In genomic region chr6:121556481-121556880, GRCm38 (mm10) we compare ENCODE assay signal across 9 mouse cellular contexts.
A peak's percentile ranks its signal among the peaks of the same experiment; 100 is the strongest.
DNase-seq lines count a peak whose midpoint lies in the region; ATAC-seq and TF ChIP-seq lines count a peak whose summit lies in the region.
"Had no signal": no experiment of that assay in that cellular context is flagged by ENCODE, and none has a peak within 500 bp of the region (broad histone marks: within the 10 kb centered on the region; RNA-seq: fewer than 3 reads in every experiment).

No protein-coding gene starts in this region.

- H3K9ac ChIP-seq in kidney, embryonic 15.5 days: no peak overlapping the region
- no peak overlapping the region for H3K9ac ChIP-seq in MEL (ENCODE audit: control insufficient read depth, low read depth, low read length, poor library complexity, severe bottlenecking)
- H3K9ac ChIP-seq in embryonic facial prominence, embryonic 14.5 days (ENCODE audit: low read depth, low read length): no peak overlapping the region

- TF ChIP-seq CTCF in kidney, adult 2 months (conservative IDR thresholded peaks at IDR 0.05; ENCODE audit: insufficient read depth, insufficient read length, low read depth, low read length): no peak
- peak; percentile 44 to 67 (median 52); a peak in 5 of 6 replicates for TF ChIP-seq CTCF in MEL (IDR thresholded peaks at IDR 0.05 in 2 of 3, conservative IDR thresholded peaks at IDR 0.05 in 1 of 3; ENCODE audit: control insufficient read depth in 1 of 3, insufficient read depth in 1 of 3, low read depth in 2 of 3, low read length in 3 of 3, poor library complexity in 1 of 3, severe bottlenecking in 1 of 3)

- no peaks in the 10 kb centered on the region for H3K79me2 ChIP-seq in MEL (ENCODE audit: control insufficient read depth, insufficient read depth, low read length, poor library complexity)

- no peak overlapping the region for H3K4me3 ChIP-seq in kidney, adult 2 months (ENCODE audit: insufficient read depth, low read depth, low read length)
- no peak overlapping the region for H3K4me3 ChIP-seq in kidney, embryonic 15.5 days (replicated peaks)
- no peak overlapping the region for H3K4me3 ChIP-seq in MEL (ENCODE audit: control insufficient read depth in 1 of 2, insufficient read depth in 1 of 2, low read depth in 2 of 2, low read length in 2 of 2)
- H3K4me3 ChIP-seq in embryonic facial prominence, embryonic 14.5 days (ENCODE audit: low read depth, low read length): no peak overlapping the region
- H3K4me3 ChIP-seq: myocyte had no signal

- no peaks in the 10 kb centered on the region for H3K9me3 ChIP-seq in kidney, embryonic 15.5 days (replicated peaks)
- H3K9me3 ChIP-seq in MEL (replicated peaks; ENCODE audit: insufficient read depth, low read length): no peaks in the 10 kb centered on the region
- H3K9me3 ChIP-seq in embryonic facial prominence, embryonic 14.5 days (ENCODE audit: control insufficient read depth, low read length): no peaks in the 10 kb centered on the region

- peak; percentile 60 for TF ChIP-seq RAD21 in MEL (IDR thresholded peaks at IDR 0.05; ENCODE audit: low read depth, low read length)

- no peak overlapping the region for H3K27ac ChIP-seq in kidney, adult 2 months (ENCODE audit: insufficient read depth, low read depth, low read length)
- H3K27ac ChIP-seq in kidney, embryonic 15.5 days: no peak overlapping the region
- H3K27ac ChIP-seq in MEL (ENCODE audit: control insufficient read depth, low read depth, low read length): no peak overlapping the region
- no peak overlapping the region for H3K27ac ChIP-seq in embryonic facial prominence, embryonic 14.5 days (replicated peaks; ENCODE audit: low read depth, low read length)

- H3K36me3 ChIP-seq in kidney, adult 2 months (ENCODE audit: control insufficient read depth, insufficient read depth, low read length): no peaks in the 10 kb centered on the region
- H3K36me3 ChIP-seq in kidney, embryonic 15.5 days: no peaks in the 10 kb centered on the region
- no peaks in the 10 kb centered on the region for H3K36me3 ChIP-seq in MEL (ENCODE audit: control insufficient read depth in 1 of 2, insufficient read depth in 2 of 2, low read length in 2 of 2)
- no peaks in the 10 kb centered on the region for H3K36me3 ChIP-seq in embryonic facial prominence, embryonic 14.5 days (ENCODE audit: control insufficient read depth, insufficient read depth, low read length)
- H3K36me3 ChIP-seq in splenic B cell, adult 2 months (ENCODE audit: control insufficient read depth, insufficient read depth, low read length, poor library complexity, severe bottlenecking): no peaks in the 10 kb centered on the region

- H3K4me2 ChIP-seq in kidney, embryonic 15.5 days: no peak overlapping the region
- H3K4me2 ChIP-seq in embryonic facial prominence, embryonic 14.5 days (ENCODE audit: low read depth, low read length): no peak overlapping the region

- peak; percentile 19 for DNase-seq in kidney, adult 2 months
- peak; percentile 29 for DNase-seq in 416B (ENCODE audit: low read depth)
- DNase-seq in MEL (ENCODE audit: low read depth, low spot score): peak; percentile 20
- DNase-seq in embryonic facial prominence, embryonic 14.5 days (ENCODE audit: low spot score): peak; percentile 23
- peak; percentile 1 for DNase-seq in splenic B cell, adult 2 months (ENCODE audit: low read depth, low spot score)
- no peak for DNase-seq in spleen, postnatal 14 days (ENCODE audit: low spot score in 2 of 2)
- DNase-seq in gastrocnemius, adult 8-10 months (ENCODE audit: low spot score in 2 of 2): no peak

- TF ChIP-seq EP300 in MEL (IDR thresholded peaks at IDR 0.05; ENCODE audit: low read depth in 1 of 2, low read length in 2 of 2): no peak

- no peak for TF ChIP-seq POLR2A in kidney, adult 2 months (IDR thresholded peaks at IDR 0.05; ENCODE audit: low read depth, low read length)
- no peak for TF ChIP-seq POLR2A in MEL (IDR thresholded peaks at IDR 0.05; ENCODE audit: control insufficient read depth in 1 of 2, insufficient read depth in 1 of 2, low read depth in 1 of 2, low read length in 2 of 2, poor library complexity in 1 of 2)

- no peaks in the 10 kb centered on the region for H3K27me3 ChIP-seq in kidney, adult 2 months (replicated peaks; ENCODE audit: control insufficient read depth, insufficient read depth, low read length)
- no peaks in the 10 kb centered on the region for H3K27me3 ChIP-seq in kidney, embryonic 15.5 days
- H3K27me3 ChIP-seq in MEL (ENCODE audit: control insufficient read depth in 1 of 2, insufficient read depth in 2 of 2, low read length in 2 of 2): no peaks in the 10 kb centered on the region
- no peaks in the 10 kb centered on the region for H3K27me3 ChIP-seq in embryonic facial prominence, embryonic 14.5 days (replicated peaks; ENCODE audit: control insufficient read depth, insufficient read depth, low read length)
- no peaks in the 10 kb centered on the region for H3K27me3 ChIP-seq in splenic B cell, adult 2 months (ENCODE audit: control insufficient read depth, insufficient read depth, low read length, poor library complexity, severe bottlenecking)

- ATAC-seq in kidney, embryonic 15.5 days (replicated peaks; ENCODE audit: low FRiP score): no peak
- no peak for ATAC-seq in embryonic facial prominence, embryonic 14.5 days (ENCODE audit: low read depth)

- no peaks in the 10 kb centered on the region for H3K4me1 ChIP-seq in kidney, adult 2 months (ENCODE audit: control insufficient read depth, insufficient read depth, low read length)
- no peaks in the 10 kb centered on the region for H3K4me1 ChIP-seq in kidney, embryonic 15.5 days
- no peaks in the 10 kb centered on the region for H3K4me1 ChIP-seq in MEL (ENCODE audit: control insufficient read depth in 1 of 2, insufficient read depth in 2 of 2, low read length in 2 of 2)
- H3K4me1 ChIP-seq in embryonic facial prominence, embryonic 14.5 days (ENCODE audit: control insufficient read depth, insufficient read depth, low read length): no peaks in the 10 kb centered on the region

- WGBS in kidney, adult 2 months: 12% methylated on average over 3 of the region's 3 CpGs
- 6% methylated on average over 3 of the region's 3 CpGs for WGBS in kidney, embryonic 15.5 days
- WGBS in embryonic facial prominence, embryonic 14.5 days: 9% methylated on average over 3 of the region's 3 CpGs

TF ChIP-seq in MEL, 35 proteins besides CTCF, POLR2A, EP300 and RAD21:
- TF ChIP-seq ZC3H11A (IDR thresholded peaks at IDR 0.05; ENCODE audit: low read depth, low read length): peak; percentile 38
- peak; percentile 65 for TF ChIP-seq SMC3 (IDR thresholded peaks at IDR 0.05; ENCODE audit: low read depth, low read length)
- TF ChIP-seq HCFC1 (IDR thresholded peaks at IDR 0.05; ENCODE audit: low read depth, low read length): no peak

Comparison
In these comparisons a context has a peak if more than half of its experiments do, and no peak if none do; other contexts are left out.
1. DNase-seq: peak in kidney, adult 2 months (single experiment), 416B (single experiment), MEL (single experiment), embryonic facial prominence, embryonic 14.5 days (single experiment) and splenic B cell, adult 2 months (single experiment); none in spleen, postnatal 14 days (0 of 2) and gastrocnemius, adult 8-10 months (0 of 2).